Mouse (Mus musculus): ENCODE results near the gene Vmn1r42.
"Not testable (repeated sequence)": the region's sequence is repeated elsewhere in the genome, so short reads cannot be mapped to it uniquely, and the experiment has no call there.

Vmn1r42 gene

DNA sequence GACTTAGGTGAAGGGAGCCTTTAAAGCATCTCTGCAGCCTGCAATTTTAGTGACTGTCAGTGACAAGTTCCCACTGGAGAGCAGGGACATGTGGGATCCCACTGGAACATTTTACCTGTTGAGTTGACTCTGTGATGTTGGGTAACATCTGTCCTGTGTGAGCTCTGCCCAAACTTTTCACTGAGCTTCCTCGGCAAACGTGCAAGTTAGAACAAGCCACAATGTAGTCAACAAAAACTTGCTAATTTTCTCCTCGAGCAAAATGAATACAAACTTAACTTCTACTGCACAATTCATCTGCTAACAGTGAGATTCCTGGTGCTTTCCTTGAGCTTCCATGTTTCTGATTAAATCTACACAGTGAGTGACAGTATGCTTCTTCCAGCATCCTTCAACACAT is at the start of gene Vmn1r42, which contains the start of gene Vmn1r43:
Vmn1r42 (minus strand) TSS at position 101 of the 400 bp plus-strand sequence.
Vmn1r43 (minus strand) TSS at position 101 of the 400 bp plus-strand sequence.
- DNase-seq (ENCODE audit: low read depth, low spot score): not testable (repeated sequence)

DNA sequence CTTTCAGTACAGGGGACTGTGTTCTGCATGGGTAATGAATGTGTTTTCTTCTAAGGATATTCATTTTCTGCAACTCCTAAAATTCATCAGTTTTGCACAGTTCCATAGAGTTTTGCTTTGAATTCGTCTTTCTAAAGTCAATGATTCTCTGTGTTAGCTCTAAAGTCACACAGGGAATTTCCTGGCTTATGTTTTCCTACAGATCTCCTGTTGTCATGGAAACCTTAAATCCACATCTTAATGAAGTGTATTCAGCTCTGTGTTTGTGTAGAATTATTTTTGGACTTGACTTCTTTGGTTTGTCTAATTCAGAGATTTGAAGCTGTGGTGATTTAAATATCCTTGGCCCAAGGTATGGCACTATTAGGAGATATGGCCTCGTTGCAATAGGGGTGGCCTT is 7.6 kb upstream of the Vmn1r42 start:
- no peak for DNase-seq (ENCODE audit: low read depth, low spot score)

- DNase-seq (ENCODE audit: low read depth, low spot score): no peak
Observed at GRCm38 (mm10) chr6:89883360-89883759, 7.1 kb upstream of the Vmn1r42 start, which contains the start of gene Vmn1r44. Vmn1r44 (plus strand) TSS chr6:89883660.

- no peak for DNase-seq (ENCODE audit: low read depth, low spot score)
Observed at GRCm38 (mm10) chr6:89880867-89881266, 4.7 kb upstream of the Vmn1r42 start.

DNA sequence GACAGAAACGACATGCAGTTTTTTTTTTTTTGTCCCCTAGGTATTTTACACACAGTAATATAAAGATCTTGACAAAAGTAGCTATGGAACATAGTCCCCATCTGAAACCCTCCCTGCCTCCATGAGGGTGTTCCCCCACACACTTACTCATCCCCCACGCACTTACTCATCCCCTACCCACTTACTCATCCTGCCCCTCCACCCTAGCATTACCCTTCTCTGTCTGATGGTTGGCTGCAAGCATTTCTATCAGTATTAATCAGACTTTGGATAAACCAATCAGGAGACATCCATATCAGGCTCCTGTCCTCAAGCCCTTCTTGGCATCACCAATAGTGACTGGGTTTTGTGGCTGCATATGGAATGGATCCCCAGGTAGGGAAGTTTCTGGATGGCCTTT is 750 bp upstream of the Vmn1r42 start:
- DNase-seq (ENCODE audit: low read depth, low spot score): no peak

GRCm38 (mm10) chr6:89867976-89868375 is 8.2 kb downstream of the Vmn1r42 start:
- no peak for DNase-seq (ENCODE audit: low read depth, low spot score)

DNA sequence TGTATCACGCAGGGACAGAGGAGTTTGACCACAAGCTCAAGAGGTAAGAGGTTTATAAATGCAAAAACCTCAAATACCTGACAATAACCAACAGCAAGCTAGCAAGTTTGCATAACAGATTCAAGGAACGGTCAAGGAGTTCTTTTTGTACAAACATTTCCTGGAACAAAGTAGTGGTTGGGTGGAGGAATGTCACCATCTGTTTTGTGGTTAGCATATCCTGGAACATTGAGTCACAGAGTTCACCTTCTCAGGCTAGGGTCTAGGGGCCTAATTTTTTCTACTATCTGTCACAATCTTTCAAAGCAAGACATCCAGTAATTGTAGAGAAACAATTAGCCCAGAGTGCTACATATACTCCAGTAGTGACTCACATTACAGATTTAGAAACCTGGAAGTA is 8.9 kb downstream of the Vmn1r42 start:
- no peak for DNase-seq (ENCODE audit: low read depth, low spot score)

GRCm38 (mm10) chr6:89863792-89864191 is 12.4 kb downstream of the Vmn1r42 start:
- DNase-seq (ENCODE audit: low read depth, low spot score): no peak

- no peak for DNase-seq (ENCODE audit: low read depth, low spot score)
Observed at GRCm38 (mm10) chr6:89859839-89860238, 16.4 kb downstream of the Vmn1r42 start.

GRCm38 (mm10) chr6:89857552-89857951 is 18.7 kb downstream of the Vmn1r42 start:
- no peak for DNase-seq (ENCODE audit: low read depth, low spot score)

Data from brain, embryonic 18.5 days (tissue).